Mouse (Mus musculus): ENCODE measurements around the gene Fam219b.

DNA sequence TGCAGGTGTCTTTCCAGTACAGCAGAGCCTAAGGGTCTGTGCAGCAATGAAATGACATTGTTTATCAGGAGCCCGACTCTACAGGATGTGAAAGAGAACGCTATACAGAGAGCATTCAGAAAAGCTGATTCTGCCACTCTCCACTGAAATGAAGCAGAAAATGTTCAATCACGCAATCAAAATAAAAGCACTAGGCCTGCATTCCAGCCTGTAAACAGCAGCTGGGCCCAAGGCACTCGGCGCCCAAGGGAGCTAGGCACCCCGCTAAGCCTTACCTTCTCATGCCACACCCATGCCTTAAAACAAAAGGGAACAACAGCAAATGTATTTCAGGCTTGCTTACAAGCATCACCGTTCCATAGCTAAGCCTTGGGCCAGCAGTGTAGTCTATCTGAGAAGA is 38.8 kb upstream of the Fam219b start:
- no peak for TF ChIP-seq CTCF (IDR thresholded peaks at IDR 0.05; ENCODE audit: borderline replicate concordance, insufficient read depth, low read depth, low read length)
- TF ChIP-seq POLR2A (IDR thresholded peaks at IDR 0.05; ENCODE audit: borderline replicate concordance, insufficient read depth, low read length), result no peak

Data from cerebellum, adult 2 months (tissue).